Mouse (Mus musculus) kidney, adult 2 months (tissue): ENCODE results near the gene Ccdc106. TPM values are rescaled to one million over a fixed set of nuclear protein-coding genes. Genes with fewer than 3 reads are reported as not detected.
A peak's percentile ranks its signal among the peaks of the same experiment; 100 is the strongest.
"Not testable (repeated sequence)": the region's sequence is repeated elsewhere in the genome, so short reads cannot be mapped to it uniquely, and the experiment has no call there.

Experiments used
- DNase-seq: peaks from one replicate; pipeline ENCODE4 v3.0.0; 2021
- H3K27ac ChIP-seq: fragments of 200-500 bp; 2 replicates; pipeline ENCODE4 v1.5.1; 2012; ENCODE audit warnings: low read depth, low read length, control low read depth, inconsistent platforms; ENCODE audit not compliant: insufficient read depth
- H3K27me3 ChIP-seq: fragments of 200-500 bp; replicated peaks from 2 replicates; pipeline ENCODE4 v1.6.1; 2012; ENCODE audit warnings: mild to moderate bottlenecking, moderate library complexity, low read length, inconsistent platforms; ENCODE audit not compliant: control insufficient read depth, insufficient read depth
- H3K36me3 ChIP-seq: fragments of 200-500 bp; 2 replicates; pipeline ENCODE4 v1.6.1; 2012; ENCODE audit warnings: mild to moderate bottlenecking, moderate library complexity, low read length, inconsistent platforms; ENCODE audit not compliant: control insufficient read depth, insufficient read depth
- H3K4me1 ChIP-seq: fragments of 200-500 bp; 2 replicates; pipeline ENCODE4 v1.6.1; 2011; ENCODE audit warnings: low read length; ENCODE audit not compliant: control insufficient read depth, insufficient read depth
- H3K4me3 ChIP-seq: fragments of 200-500 bp; 2 replicates; pipeline ENCODE4 v1.5.1; 2011; ENCODE audit warnings: mild to moderate bottlenecking, low read depth, low read length, control low read depth; ENCODE audit not compliant: insufficient read depth
- CTCF ChIP-seq: fragments of 200-500 bp; conservative IDR thresholded peaks from 2 replicates; pipeline ENCODE4 v1.5.1; 2011; ENCODE audit warnings: low read depth, mild to moderate bottlenecking, control low read depth, low read length, moderate library complexity, mixed read lengths; ENCODE audit not compliant: insufficient read depth, insufficient read length
- POLR2A ChIP-seq: fragments of 200-500 bp; IDR thresholded peaks from one replicate; pipeline ENCODE4 v1.6.1; 2011; ENCODE audit warnings: low read depth, low read length, control low read depth
- WGBS: fragments of 180-500 bp; shearing (Covaris S2); methylation state at CpG from one replicate; pipeline ENCODE4 v1.1.7; 2018; 5-methylcytosine and 5-hydroxymethylcytosine counted together
- polyA plus RNA-seq: library from polyadenylated mRNA; depleted of rRNA; stranded (reverse); fragments of >200 nt; gene quantifications from 2 replicates; pipeline ENCODE4 v1.2.3, GENCODE M21; 2012

Gene Ccdc106
- polyA plus RNA-seq, 1 experiment, result 2.3 TPM

DNA sequence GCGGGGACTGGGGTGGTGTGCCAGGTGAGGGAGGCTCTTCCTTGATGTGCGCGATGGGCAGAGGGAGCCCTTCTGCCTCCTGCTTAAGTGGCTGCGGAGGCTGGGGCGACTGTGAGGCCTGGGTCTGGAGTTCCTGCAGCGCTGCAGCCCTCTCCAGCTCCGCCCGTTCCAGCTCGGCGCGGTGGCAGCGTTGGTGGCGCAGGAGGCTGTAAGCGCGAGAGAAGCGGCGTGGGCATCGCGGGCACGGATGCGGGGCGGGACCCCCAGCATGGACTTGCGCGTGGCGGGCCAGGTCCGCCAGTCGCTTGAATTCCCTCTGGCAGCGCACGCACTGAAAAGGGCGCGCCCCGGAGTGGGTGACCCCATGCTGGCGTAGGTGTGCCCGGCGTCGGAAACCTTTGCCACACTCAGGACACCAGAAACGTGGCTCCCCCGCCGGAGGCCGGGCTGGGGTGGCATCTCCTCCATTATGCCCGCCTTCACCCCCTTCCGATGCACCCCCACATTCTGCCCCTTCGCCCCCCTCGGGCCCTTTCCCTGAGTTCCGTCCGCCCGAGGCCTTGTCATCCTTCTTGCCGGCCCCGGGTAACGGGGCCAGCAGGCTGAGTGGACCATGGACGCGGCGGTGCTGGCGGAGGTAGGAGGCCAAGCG lies 26.9 kb upstream of the Ccdc106 start:
- Histone ChIP-seq H3K4me3 (no peak overlapping the region), H3K27me3 (no peaks in the 10 kb centered on the region), H3K4me1 (0 out of 2 replicates have a peak, but pooled peaks cover 4% of the 10 kb centered on the region), H3K27ac (no peak overlapping the region), H3K36me3 (no peaks in the 10 kb centered on the region)
- 77% methylated on average over 55 of the region's 55 CpGs for WGBS
- no peak for DNase-seq
- TF ChIP-seq CTCF (no peak), POLR2A (no peak)

- H3K27ac ChIP-seq, result no peak overlapping the region
- H3K36me3 ChIP-seq, result no peaks in the 10 kb centered on the region
- H3K27me3 ChIP-seq, result no peaks in the 10 kb centered on the region
- TF ChIP-seq CTCF (no peak), POLR2A (no peak)
- no peak overlapping the region for H3K4me3 ChIP-seq
- H3K4me1 ChIP-seq, result 0 out of 2 replicates have a peak, but pooled peaks cover 4% of the 10 kb centered on the region
- 74% methylated on average over 59 of the region's 59 CpGs for WGBS
- no peak for DNase-seq
These were observed 26.2 kb upstream of the Ccdc106 start for GRCm38 (mm10) chr7:4993999-4994788.

DNA sequence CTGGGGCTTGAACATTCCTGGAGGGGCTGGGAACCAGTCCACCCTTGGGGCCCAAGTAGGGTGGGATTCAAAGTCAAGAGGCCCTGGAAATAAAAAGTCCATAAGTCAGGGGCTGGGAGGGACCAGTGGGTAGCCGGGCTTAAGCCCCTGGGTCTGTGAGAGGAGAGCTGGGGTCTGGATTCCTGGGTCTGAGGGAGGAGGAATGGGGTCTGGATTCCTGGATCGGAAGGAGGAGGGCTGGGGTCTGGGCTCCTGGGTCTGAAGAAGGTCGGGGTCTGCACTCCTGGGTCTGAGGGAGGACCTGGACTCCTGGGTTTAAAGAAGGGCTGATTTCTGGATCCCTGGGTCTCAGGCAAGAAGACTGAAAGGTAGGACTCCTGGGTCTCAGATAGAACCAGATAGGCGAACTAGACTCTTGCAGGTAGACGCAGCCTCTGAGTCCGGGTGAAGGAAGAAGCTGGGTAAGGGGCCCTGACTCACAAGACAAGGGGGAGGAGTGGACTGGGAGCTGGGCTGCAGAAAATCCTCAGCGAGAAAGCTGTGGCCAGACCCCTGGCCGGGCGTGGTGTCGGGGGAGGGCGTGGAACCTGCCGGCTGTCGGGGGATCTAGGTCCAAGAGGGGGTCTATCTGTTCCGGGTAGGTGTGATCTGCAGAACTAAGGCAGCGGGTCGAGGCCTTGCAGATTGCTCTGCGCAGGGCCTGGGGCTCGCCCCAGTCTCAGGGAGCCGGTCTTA lies 24.9 kb upstream of the Ccdc106 start:
- 0 out of 2 replicates have a peak overlapping the region, but pooled peaks have one; percentile 7 for H3K27ac ChIP-seq
- no peaks in the 10 kb centered on the region for H3K27me3 ChIP-seq
- H3K4me1 ChIP-seq, result 0 out of 2 replicates have a peak, but pooled peaks cover 4% of the 10 kb centered on the region
- H3K4me3 ChIP-seq, result peak overlapping the region; percentile 97
- no peak for TF ChIP-seq CTCF
- TF ChIP-seq POLR2A, result no peak
- DNase-seq, result no peak
- no peaks in the 10 kb centered on the region for H3K36me3 ChIP-seq
- WGBS, result 5% methylated on average over 19 of the region's 19 CpGs

DNA sequence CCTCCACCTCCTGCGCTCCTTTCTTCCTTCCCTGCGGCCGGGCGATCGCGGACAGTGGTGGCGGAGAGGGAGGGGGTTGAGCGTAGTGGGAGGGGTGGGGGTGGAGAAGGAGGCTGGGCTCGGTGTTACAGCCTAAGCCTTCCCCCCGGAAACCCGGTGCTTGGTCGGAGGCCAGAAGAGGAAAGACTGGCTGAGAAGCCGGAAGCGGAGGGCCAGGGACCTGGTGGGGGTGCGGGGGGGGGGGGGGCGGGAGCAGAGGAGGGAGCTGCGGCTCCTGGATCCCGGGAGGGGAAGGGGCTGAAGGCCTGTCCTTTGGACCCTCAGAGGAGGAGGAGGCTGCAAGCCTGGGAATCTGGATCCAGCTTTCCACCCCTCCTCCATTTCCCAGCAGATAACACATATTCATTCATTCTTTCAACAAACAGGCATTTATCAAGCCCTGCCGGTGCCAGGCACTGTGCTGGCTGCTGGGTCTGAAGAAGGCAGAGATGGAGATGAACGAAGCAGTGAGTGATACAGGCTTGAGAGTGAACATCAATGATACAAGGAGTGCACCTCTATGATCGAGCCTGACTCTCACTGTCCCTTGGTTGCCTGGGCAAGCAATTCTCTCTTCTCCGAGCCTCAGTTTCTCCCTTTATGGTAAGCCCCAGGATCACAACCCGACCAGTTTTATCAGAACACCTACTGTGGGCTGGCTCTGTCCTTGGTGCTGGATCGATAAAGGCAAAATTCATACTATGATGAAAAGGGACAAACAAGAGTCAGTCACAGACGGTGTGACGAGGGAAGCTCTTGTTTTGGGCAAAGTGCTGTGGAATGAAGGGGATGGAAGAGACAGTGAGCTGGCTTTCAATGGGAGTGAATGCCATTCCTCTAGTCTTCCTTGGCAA lies 24.1 kb upstream of the Ccdc106 start, which contains the start of gene Zfp579:
Gene Zfp579 (minus strand): TSS at position 156 of the 893 bp plus-strand sequence.
- DNase-seq, result peak; percentile 93
- peak within 1 kb of the TSS; percentile 7; the same call in 1 of the 2 replicates for H3K27ac ChIP-seq

DNA sequence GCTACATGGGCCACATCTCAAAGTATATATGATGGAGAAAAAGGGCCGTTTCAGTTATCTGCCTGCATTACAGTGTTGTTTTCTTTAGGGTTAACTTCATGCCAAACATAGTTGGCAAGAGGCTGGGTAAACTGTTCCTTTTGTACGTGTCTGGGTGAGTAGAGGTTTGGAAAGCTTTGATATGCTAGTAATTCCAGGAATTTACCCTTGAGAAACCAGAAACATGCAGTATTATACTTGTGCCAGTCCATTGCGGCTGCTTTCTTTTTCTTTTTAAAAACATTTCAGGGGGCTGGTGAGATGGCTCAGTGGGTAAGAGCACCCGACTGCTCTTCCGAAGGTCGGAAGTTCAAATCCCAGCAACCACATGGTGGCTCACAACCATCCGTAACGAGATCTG lies 23.4 kb upstream of the Ccdc106 start:
- H3K36me3 ChIP-seq, result no peaks in the 10 kb centered on the region

More for the DNA sequence above, 24.1 kb upstream of the Ccdc106 start, which contains the start of gene Zfp579:
- TF ChIP-seq CTCF (no peak), POLR2A (no peak)
- 4% methylated on average over 23 of the region's 26 CpGs for WGBS
- Histone ChIP-seq H3K27me3 (no peaks in the 10 kb centered on the region), H3K4me1 (0 out of 2 replicates have a peak, but pooled peaks cover 4% of the 10 kb centered on the region), H3K36me3 (no peaks in the 10 kb centered on the region), H3K4me3 (peak within 1 kb of the TSS; percentile 97)

DNA sequence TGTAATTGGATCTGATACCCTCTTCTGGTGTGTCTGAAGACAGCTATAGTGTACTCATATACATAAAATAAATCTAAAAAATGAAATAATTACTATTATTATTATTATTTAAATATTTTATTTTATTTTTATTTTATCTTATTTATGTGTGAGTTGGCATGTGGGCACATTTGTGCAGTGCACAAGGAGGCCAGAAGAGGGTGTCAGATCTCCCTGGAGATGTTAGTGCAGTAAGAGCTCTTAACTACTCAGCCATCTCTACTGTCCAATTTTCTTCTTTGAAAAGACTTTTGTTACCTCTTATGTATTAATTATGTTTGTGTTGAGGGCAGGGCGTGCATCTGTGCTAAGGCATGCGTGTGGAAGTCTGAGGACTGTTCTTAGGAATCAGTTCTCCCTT lies 20.5 kb upstream of the Ccdc106 start:
- peak; percentile 36 for DNase-seq
- H3K36me3 ChIP-seq, result no peaks in the 10 kb centered on the region
- 68% methylated on average over 2 of the region's 2 CpGs for WGBS
- TF ChIP-seq POLR2A (no peak), CTCF (peak; percentile 52)
- no peaks in the 10 kb centered on the region for H3K27me3 ChIP-seq
- H3K4me3 ChIP-seq, result no peak overlapping the region
- no peak overlapping the region for H3K27ac ChIP-seq
- H3K4me1 ChIP-seq, result 0 out of 2 replicates have a peak, but pooled peaks cover 4% of the 10 kb centered on the region

More for the DNA sequence above, 23.4 kb upstream of the Ccdc106 start:
- no peak for DNase-seq
- 49% methylated on average over 8 of the region's 8 CpGs for WGBS
- H3K27me3 ChIP-seq, result no peaks in the 10 kb centered on the region
- peak overlapping the region; percentile 4; the same call in 1 of the 2 replicates for H3K27ac ChIP-seq
- no peak overlapping the region for H3K4me3 ChIP-seq
- 0 out of 2 replicates have a peak, but pooled peaks cover 4% of the 10 kb centered on the region for H3K4me1 ChIP-seq
- no peak for TF ChIP-seq CTCF
- TF ChIP-seq POLR2A, result no peak

DNA sequence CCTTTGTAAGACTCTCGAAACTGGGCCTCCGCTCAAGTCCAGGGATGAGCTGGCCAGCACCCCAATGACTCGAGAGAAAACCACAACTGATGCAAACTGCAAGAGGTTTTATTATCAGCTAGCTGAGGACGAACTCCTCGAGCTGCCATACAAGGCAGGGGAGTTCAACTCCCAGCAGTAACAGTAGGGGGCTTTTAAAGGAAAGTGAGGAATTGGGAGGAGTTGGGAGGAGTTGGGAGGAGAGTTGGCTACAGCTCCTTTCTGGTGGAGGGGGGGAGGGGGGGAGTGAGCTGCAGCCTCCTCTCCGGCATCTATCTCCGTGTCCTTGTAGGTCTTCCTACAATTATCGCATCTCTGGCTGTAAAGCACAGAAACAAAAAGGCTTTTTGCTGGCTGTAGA lies 17.5 kb upstream of the Ccdc106 start:
- H3K4me3 ChIP-seq, H3K27me3 ChIP-seq, H3K36me3 ChIP-seq, H3K27ac ChIP-seq, DNase-seq, H3K4me1 ChIP-seq: not testable (repeated sequence)
- 74% methylated on average over 8 of the region's 8 CpGs for WGBS
